Mouse (Mus musculus) thymus, postnatal 36 days (tissue): ENCODE measurements around the gene Tmem131.
A peak's percentile ranks its signal among the peaks of the same experiment; 100 is the strongest.

Experiments used
- DNase-seq, 2 experiments: peaks; one replicate each; pipeline ENCODE4 v3.0.0; 2022; ENCODE audit warnings: mixed read lengths in 2 of 2

Tmem131 gene

DNA sequence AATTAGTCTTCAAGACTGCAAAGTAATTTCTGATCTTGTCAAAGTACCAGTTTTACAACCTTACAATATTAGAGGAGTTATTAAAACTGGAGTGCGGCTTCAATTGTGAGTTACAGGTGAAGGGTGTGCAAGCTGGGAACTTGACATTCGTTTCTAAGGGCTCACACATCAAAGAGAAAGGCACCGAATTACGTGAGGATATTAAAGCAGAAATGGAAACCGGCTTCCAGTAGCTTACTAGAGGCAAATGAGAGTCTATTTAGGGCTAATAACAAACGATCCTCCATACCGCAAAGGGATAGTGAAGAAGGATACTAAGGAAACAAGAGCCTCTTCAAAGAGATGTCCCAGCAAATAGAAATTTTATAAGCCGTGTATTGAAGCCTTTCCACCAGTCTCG is 5.1 kb downstream of the Tmem131 start:
- no peak for DNase-seq

DNA sequence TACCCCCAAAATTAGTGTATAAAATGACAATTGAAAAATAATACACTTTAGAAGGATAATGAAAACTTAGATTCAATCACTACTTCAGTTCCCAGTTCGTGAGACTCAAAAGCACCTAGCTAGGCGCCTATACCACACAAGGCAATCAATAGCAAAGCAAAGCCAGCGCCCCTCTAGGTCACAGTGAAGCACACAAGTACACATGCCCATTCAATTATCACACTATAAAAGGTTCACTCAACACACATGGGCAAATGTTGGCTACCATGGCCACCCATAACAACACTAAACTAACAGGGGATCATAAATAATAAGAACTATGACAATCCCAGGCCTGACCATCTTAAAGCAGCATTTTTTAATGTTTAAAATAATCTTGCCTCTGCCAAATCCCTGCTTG is 5.8 kb downstream of the Tmem131 start:
- no peak for DNase-seq

DNA sequence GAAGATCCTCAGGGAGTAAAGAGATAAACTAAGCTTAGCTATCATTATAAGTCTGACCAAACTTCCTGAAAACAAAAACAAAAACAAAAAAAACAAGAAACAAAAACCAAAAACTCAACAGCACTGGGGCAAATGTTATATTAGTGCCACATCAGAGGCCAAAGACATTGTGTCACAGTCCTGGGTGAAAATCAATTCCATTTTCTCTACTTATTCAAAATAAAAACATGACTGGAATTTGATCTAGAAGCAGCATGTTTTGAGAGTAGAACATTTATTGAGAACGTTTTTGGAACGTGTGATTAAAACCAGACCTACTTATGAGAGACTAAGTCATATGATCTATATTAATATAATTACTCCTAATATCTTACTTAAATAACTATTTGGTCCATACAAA is 6.5 kb downstream of the Tmem131 start:
- no peak for DNase-seq

DNA sequence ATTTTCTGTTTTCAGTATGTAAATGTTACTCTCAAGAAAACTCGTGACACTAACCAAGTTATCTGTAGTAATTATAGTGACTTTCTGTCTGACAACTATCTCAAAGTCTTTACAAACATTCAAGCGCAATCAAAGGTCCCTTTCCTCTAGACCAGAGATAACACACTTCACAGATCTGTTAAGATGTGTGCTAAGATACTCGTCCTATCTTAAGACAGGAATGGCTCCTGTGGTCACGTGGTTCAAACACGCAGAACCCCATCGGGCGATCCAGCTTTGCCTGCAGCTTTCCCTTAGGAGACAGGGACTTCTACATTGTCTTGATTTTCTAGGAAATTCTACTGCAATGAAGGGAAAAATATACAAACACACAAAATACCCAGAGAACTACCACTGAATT is 6.9 kb downstream of the Tmem131 start:
- DNase-seq = no peak

DNA sequence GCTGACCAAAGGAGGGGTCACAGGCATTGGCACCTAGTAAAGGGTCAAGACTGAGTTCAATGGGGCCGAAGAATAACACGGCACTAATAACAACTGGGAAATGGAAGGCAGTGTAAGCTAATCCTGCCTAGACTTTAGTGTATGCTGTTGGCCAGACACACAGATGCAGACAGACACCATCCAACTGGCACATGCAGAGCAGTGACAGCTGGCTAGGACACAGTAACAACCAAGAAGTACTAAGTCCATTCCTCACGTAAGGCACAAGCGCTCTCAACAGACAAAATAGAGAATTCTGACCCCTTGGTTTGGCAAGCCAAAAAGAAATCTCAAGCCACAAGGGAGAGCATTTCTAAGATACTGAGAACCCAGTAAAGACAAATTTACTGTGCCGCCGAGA is 8.7 kb downstream of the Tmem131 start:
- no peak for DNase-seq

DNA sequence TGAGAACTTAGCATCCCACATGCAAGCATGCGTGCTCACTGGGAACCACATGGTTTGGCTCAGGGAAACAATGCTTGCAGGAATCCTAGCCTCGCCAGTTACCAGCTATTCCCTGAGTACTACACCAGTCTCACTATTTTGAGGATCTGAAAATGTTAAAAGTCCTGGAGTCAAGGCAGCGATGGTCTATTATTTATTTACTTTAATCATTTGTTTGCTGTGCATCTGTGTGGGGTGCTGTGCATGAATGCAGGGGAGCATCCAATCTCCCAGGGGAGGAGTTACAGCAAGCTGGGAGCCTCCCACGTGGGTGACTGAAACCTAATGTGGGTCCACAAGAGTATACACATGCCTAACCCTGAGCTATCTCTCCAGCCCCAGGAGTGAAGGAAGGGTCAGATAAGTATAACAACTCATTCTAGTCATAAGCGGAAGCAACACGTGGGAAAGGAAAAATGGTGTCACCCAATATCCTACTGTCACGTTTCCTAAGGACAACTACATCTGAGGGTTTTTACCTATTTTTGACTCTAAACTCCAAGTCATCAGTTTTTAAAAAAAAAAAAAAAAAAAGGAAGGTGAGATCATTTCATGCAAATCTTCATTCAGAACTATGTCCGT is 9.4 kb downstream of the Tmem131 start:
- no peak for DNase-seq

DNA sequence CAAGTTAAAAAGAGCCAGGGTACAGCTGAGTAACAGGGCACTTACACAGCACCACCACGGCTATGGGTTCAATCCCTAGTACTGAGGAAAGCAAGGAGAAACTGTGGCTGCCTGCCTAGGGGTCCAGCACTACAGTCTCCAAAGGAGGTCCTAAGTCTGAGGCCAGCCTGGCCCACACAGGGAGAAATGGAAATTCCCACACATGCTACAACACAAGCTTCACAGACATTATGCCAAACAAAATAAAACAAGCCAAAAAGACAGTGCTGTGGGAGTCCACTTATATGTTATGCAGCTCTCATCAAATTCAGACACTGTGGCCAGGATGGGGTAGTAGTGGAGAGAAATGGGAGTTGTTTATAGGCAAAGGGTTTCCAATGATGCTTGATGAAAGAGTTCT is 11.2 kb downstream of the Tmem131 start:
- DNase-seq = no peak

DNA sequence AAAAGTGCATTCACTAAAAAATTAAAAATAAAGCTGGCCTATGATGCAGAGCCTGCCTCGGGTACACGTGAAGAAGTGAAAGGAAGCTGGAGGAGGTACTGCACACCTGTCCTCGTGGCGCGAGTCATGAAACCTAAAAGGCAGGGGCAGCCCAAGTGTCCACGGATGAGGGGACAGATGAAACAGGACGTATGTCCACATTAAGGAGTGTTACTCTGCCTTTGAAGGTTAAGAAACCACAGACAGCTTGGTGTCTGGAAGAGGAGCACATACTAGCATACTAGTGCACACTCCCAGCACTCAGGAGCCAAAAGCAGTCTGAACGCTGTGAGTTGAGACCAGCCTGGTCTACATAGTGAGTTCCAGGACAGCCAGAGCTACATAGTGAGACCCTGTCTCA is 12.6 kb downstream of the Tmem131 start:
- DNase-seq = no peak

DNA sequence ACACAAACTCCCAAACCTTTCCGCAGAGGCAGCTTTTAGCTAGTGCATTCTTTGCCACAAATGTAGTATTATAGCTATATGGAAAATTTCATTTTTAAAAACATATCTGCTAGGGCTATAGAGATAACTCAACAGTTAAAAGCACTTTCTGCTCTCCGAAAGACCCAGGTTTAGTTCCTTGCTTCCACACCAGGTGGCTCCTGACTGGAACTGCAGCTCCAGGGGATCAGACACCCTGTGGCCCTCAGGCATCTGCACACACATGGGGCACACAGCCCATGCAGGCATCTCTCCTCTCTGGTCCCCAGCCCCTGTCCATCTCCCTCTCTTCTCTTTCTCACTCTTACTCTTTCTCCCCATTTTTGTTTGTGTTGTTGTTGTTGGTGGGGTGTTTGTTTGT is 13.5 kb downstream of the Tmem131 start:
- DNase-seq = no peak

DNA sequence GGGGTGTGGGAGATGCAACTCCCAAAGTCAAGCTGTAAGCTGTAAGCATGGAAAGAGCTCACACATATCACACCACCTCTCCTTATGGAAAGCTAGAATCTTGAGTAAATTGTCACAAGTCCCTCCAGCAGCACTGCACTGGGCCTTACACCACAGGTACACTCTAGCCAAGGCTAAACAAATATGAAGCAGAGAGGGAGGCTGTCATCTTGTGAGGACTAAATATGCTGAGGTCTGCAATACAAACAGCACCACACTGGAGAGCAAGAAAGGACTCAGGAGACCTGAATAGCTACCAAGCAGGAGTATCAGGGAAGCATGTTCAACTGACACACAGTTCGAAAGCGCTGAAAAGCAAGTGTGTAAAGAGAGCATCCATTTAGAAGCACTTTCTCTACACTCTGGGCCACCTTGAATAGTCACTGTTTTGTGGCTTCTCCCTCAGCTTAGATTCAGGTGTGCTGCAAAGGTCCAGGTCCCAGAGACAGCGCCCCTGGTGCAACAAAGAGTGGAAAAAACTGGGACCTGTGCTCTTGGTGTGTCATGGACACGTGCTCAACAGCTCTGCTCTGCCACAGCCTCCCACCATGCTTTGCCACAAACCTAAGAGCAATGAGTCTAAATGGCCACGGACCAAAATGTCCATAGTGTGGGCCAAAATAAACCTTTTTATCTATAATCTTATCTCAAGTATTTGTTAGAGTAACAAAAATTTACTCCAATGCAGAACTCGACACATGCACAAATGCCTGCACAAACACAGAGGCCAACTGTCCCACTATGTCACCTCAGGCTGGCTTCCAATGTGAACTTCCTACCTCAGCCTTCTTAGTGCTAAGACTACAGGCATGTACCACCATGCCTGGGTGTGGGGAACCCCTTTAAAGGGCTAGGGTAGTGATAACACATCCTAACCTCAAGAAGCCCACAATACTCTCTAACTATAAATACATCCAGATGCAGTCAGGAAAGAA is 14.8 kb downstream of the Tmem131 start:
- DNase-seq = no peak

DNA sequence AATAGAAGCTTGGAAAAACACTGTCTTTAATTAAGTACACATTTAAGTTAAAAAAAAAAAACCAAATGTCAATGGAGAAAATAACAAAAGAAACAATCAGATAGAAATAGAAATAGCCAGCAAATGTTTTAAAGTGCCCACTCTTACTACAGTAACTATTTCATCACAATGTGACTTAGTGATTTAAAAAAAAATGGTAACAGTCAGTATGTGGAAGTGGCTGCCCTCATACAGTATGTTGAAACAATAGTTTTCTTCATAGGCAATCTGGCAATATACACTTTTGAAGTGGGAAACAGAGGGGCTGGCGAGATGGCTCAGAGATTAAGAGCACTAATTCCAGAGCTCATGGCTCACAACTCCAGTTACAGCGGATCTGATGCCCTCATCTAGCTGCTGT is 15.9 kb downstream of the Tmem131 start:
- no peak for DNase-seq

DNA sequence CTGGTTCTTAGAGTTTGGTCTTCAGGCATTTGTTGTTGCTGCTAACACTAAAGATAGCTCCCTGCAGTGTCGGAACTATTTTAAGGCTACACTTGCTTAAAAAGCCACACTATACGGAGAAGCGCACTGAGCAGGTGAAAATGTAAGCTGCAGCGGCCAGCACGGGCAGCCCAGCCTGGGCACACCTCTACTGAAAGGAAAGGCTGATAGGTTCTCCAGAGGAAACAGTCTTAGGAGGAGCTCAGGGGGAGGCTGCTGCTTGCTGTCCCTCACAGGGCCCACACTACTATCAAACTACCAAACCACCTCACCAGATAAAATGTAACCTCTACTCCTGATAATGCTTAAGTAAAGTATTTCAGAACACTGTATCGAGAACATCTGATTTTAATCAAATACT is 16.7 kb downstream of the Tmem131 start:
- DNase-seq = no peak

DNA sequence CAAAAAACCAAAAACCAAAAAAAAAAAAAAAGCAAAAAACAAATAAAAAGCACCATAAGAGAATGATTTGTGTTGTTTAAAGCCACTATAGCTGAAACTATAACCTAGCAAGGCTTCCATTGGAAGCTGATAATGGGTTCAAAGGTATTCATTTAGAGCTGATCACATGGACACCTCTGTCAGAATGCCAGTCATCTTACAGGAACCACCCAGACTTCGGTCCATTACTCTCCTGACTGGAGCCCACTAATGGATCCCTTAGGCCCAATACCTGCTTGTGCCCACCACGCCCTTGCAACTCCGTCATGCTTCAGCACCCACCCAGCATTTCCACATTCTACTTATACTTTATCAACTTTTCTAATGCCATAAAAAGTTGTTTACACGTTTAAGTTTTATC is 17.2 kb downstream of the Tmem131 start:
- no peak for DNase-seq

DNA sequence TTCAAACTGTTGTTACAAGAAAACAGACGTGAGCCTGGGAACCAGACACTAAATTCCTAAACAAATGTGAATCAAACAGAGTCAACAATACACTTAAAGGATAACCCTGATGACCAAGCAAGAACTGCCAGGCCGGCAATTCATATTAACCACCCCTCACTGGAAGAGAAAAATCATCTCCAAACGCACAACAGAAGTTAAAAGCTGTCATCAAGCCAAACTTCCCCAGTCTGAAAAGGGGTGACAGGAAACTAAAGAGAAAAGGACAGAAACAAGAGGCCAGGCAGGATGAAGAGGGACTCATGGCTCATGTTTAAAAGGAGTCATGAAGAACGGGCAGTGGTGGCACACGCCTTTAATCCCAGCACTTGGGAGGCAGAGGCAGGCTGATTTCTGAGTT is 17.7 kb downstream of the Tmem131 start:
- no peak for DNase-seq

DNA sequence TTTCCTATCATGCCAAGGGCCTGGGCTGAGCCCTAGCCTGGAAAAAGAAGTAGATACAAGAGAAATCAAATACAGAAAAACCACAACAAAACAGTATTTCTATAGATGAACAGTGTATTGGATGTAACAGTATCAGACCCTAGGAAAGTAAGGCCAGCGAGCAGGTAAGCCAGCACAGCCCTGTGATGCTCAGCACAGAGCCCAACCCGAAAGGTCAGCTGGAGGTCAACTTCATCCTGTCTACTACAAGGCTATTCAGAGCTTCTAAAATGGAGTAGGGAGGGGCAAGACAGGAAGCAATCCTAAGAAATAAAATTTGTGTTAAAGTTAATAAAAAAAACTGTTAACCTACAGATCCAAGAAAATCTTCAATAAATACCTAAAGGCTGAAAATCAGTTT is 18.6 kb downstream of the Tmem131 start:
- no peak for DNase-seq

DNA sequence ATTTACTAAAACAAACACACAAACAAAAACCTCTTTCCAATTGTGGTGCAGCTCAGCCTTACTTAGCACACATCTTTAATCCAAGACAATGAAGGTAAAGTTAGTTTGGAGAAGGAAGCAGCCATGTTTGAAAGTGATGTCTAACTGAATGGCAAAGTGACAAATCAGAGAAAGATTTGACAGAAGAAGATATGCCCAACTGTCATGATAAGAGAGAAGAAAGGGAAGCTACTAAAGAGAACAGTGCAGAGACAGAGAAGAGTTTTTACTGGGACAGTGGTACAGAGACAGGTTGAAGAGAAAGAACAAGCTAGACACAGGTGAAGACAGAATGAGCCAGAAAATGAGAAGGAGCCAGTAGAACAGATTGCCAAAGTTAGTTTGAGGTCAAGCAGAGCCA is 19.6 kb downstream of the Tmem131 start:
- DNase-seq = no peak

DNA sequence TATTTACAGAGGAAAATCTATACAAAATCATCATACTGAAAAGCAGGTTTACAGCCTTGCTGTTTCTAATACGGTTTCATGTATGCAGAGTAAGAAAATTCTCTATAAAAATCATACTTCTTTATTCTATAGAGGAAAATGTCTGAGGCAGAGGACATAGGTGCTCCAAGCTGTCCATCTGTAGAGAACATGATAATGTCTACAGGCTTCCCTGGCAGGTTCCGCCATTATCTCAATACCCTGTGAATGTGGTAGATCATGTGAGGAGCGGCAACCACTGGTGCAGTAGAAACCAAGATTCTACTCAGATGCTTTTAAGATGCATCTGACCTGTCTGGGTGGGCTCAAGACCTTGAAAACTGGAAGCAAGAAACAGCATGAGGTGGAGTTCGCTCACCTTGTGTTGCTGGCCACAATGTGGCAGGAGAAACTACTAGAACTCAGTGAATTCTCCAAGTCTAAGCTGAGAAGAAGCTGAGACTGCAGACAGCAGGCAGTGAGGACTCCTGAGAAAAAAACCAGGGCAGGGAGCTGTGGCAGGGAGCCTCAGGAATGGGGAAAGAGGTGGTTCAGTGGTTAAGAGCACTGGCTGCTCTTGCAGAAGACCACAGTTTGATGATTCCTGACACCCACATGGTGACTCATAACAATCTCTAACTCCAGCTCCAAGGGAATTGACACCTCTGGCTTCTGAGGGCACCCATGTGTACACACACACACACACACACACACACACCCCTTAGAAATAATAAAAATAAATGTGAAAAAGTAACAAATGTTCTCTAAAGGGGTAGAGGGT is 20.6 kb downstream of the Tmem131 start:
- DNase-seq = no peak

DNA sequence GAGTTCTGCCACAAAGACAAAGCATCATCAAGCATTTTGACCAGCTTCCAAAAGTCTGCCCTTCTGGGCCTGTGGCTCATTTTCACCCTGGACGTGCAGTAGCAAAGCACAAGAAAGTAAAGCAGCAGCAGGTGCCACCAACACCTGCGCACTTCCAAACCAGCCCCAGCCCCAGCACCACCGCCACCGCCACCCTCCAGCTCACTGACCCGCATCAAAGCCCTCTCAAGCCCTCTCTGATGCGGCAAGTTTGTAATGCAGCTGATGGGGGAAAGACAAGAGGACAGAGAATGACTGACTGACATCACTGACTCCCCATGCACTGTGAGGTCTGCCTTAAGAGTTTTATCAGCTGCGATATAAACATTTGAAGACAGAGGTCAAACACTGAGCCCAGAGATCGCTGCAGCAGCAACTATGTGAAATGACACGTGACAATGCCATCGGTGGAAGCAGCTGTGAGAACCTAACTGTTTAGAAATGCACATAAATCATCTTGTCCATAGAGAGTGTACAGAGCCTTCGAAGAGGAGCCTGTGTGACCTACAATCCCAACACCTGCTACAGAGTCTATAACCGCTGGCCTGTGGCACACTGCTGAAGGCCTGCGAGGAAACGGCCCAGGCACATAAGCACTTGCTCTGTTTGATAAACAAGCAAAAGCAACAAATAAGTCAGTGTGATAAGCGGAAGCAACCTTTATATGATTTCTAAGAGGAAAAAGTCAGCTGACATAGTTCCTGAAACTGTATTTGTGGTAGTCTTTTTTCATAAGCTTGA is 21.7 kb downstream of the Tmem131 start:
- peak; percentile 70 to 76 for DNase-seq

DNA sequence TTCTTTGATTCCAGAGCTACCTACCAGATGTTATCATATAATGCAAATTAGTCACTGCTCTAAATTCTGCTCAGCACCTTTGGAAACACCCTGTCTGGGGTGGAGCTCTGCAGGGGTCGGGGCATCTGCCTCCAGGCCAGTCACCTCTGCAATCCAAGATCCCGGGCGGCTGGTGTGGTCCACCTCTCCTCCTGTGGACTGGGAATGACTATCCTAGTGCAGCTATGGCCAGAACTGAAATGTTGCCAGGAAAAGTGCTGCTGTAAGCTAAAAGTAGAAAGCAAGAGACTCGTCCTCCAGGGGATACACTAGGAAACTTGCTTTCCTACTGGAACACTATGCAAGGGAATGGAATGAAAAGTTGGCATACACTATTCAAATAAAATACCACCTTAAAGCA is 22.7 kb downstream of the Tmem131 start:
- DNase-seq = no peak

DNA sequence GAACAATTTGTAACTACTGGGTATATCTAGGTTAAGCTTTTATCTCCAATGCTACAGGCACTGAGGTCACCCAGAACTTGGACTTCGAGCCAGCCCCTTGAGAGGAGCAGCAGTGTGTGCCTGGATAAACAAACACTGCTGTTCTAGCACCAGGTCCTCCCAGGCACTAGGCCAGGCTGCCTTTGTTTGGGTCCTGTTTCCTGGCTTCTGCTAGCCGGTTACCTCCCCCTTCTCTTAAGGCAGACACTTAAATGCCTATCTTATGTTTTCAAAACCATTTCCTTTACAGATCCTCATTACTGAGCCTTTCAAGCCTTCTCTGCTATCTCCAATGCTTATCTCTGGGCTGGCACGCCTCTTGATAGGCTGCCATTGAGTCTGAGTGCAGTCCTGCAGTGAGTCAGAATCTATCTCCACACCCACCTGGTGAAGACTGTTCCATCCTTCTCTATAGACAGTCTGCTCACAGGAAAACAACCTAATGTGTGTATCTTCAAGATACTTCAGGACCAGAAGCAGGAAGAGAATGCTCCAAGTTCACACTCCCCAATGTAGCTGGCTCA is 23.2 kb downstream of the Tmem131 start:
- DNase-seq = peak; percentile 53 to 60

DNA sequence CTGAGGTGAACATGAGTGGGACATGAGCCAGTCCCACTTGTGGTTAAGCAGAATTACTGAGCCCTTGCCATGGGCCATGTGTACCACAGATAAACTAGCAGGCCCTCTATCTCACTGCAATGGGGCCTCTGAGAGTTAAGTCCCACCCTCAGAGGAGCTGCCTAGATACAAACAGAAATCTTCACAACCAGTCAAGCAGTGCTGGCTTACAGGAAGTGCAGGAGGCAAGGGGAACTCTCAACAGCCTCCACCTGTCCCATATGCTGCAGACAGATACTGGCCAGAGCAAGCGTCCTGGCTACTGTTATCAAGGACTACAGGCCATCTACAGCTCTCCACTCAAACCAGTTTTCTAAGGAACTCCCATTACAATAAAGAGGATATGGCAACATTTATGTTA is 23.7 kb downstream of the Tmem131 start:
- peak; percentile 55 to 65 for DNase-seq

DNA sequence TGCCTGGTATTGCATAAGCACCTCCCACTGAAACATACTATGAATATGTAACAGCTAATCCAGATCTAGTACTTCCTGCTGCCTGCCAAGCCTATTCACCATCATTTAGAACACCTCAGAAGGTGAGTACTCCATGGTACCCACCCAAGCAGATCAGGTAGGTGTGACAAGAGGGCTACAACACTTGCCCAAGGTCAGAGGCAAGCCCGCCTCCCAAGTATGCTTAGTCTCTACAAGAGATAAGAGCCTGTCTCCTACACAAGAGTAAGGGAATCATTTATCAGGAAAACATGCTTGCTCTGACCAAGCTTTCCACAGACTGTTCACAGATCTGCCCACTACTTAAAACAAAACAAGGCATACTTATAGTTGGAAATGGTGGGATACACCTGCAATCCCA is 26.0 kb downstream of the Tmem131 start:
- no peak for DNase-seq

DNA sequence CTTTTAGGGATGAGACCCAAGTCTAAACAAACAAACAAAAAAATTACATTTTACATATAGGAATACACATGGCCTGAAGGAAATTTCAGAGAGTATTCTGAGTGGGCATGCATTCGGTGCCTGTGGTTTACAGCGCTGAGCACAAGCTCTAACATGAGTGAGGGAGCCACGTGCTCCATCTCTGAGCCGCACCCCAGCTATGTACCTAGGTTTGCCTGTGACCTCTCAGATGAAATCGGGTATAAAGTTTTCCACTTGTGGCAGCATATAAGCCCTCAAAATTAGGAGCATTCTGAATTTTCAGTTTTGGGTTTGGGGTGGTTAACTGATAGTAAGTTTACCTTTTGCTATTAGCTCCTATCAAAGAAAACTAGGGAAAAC is 28.3 kb downstream of the Tmem131 start:
- no peak for DNase-seq
